7 mouse cellular contexts compared by ENCODE assay signal in the genomic region with DNA sequence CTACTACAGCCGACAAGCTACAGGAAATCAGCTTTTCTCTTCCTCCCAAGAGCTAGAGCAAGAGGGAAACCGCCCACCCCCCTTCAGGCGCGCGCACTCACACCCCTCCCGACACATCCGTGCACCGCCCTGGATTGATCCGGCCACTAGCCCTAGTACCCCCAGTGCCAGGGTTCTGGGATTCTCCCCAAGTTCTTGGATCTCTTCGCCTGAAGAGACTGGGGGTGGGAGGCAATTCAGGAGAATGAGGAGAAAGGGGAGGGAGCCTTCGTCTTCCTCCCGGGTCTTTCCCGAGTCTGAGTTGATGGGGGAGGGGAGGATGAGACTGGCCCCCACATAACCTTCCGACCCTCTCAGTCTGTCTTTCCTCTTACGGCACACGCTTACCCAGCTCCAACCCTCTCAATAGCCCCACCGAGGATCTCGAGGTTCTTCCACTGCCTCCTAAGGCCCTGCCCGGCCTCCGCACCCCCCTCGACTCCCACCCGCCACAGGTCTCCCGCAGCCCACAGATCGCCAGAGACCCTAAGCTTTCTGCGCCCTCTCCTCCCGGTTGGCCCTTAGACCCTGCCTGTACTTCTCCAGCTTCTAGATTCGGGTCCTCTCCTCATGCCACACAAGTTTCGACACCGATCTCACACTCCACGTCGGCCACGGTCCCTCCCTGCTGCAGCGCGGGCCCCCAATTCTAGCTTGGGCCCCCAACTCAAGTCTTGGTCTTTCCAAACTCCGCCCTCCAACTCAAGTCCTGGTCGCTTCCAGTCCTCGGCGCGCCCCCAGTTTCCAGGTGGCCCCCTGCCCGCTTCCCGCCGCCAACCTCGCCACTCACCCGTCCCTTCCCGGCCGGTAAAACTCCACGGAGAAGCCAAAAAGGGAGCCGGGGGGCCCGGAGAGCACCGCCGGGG. TPM values are rescaled to one million over a fixed set of nuclear protein-coding genes. Genes with fewer than 3 reads are reported as not detected.
A peak's percentile ranks its signal among the peaks of the same experiment; 100 is the strongest.
DNase-seq lines count a peak whose midpoint lies in the region; ATAC-seq and TF ChIP-seq lines count a peak whose summit lies in the region.

No protein-coding gene starts in this region.

- peak overlapping the region; percentile 89 for H3K4me2 ChIP-seq in heart, embryonic 13.5 days

- H3K9me3 ChIP-seq in heart, embryonic 13.5 days, result no peaks in the 10 kb centered on the region

- no peaks in the 10 kb centered on the region for H3K27me3 ChIP-seq in heart, embryonic 13.5 days (replicated peaks)

- TF ChIP-seq CTCF in cortical plate, adult 2 months (IDR thresholded peaks at IDR 0.05; ENCODE audit: extremely low read depth, insufficient read depth, low read length), result no peak

- peaks cover 15% of the 10 kb centered on the region; the same call in 1 of the 2 replicates for H3K36me3 ChIP-seq in heart, embryonic 13.5 days

- DNase-seq in NIH3T3 (ENCODE audit: low read depth), result peak; percentile 70
- DNase-seq in kidney, postnatal 14 days, result peak; percentile 66
- DNase-seq in mesoderm, embryonic 11.5 days (ENCODE audit: low read depth, low spot score), result peak; percentile 35
- DNase-seq in thymus, postnatal 0 days (ENCODE audit: low spot score), result peak; percentile 74
- DNase-seq in spleen, postnatal 14 days (ENCODE audit: low spot score in 2 of 2), result no peak

- no peaks in the 10 kb centered on the region for H3K4me1 ChIP-seq in cortical plate, adult 2 months (ENCODE audit: control insufficient read depth, insufficient read depth, low read length)
- peaks cover 77% of the 10 kb centered on the region for H3K4me1 ChIP-seq in heart, embryonic 13.5 days

- peak overlapping the region; percentile 29 for H3K4me3 ChIP-seq in cortical plate, adult 2 months (ENCODE audit: insufficient read depth, low read length)
- peak overlapping the region; percentile 95 for H3K4me3 ChIP-seq in heart, embryonic 13.5 days

- no peak overlapping the region for H3K27ac ChIP-seq in cortical plate, adult 2 months (ENCODE audit: insufficient read depth, low read length)
- H3K27ac ChIP-seq in heart, embryonic 13.5 days (replicated peaks), result peak overlapping the region; percentile 98

- ATAC-seq in heart, embryonic 13.5 days (ENCODE audit: extremely low read depth, insufficient number of reproducible peaks, low FRiP score, low TSS enrichment), result no peak

- WGBS in heart, embryonic 13.5 days, result under 1% methylated on average over 50 of the region's 51 CpGs

- no peak for TF ChIP-seq POLR2A in cortical plate, adult 2 months (IDR thresholded peaks at IDR 0.05; ENCODE audit: extremely low read depth, insufficient read depth, low read length)

- H3K9ac ChIP-seq in heart, embryonic 13.5 days, result peak overlapping the region; percentile 100

RNA-seq across cellular contexts. Expression of gene Itga5, which starts 0.8 kb away (rescaled TPM):
- 2.4 and 3.8 TPM in 2 replicates for polyA plus RNA-seq in cortical plate, adult 2 months (2012; rRNA removed)
- polyA plus RNA-seq in heart, embryonic 13.5 days (2015; fragmentation: Nextera tagmentation; extraction: Ambion mirVana), result 76.4 and 78.0 TPM in 2 replicates
- 9.6 and 10.5 TPM in 2 replicates for polyA plus RNA-seq in thymus, postnatal 0 days (2015; fragmentation: Nextera tagmentation; extraction: Ambion mirVana)

RNA-seq across cellular contexts. Expression of gene Zfp385a, which starts 25.8 kb away (rescaled TPM):
- 42.3 and 45.2 TPM in 2 replicates for polyA plus RNA-seq in cortical plate, adult 2 months (2012; rRNA removed)
- polyA plus RNA-seq in heart, embryonic 13.5 days (2015; fragmentation: Nextera tagmentation; extraction: Ambion mirVana), result 8.3 and 8.9 TPM in 2 replicates
- 5.0 and 6.0 TPM in 2 replicates for polyA plus RNA-seq in thymus, postnatal 0 days (2015; fragmentation: Nextera tagmentation; extraction: Ambion mirVana)

RNA-seq across cellular contexts. Expression of gene Gpr84, which starts 55.3 kb away (rescaled TPM):
- 0.98 and 1.2 TPM in 2 replicates for polyA plus RNA-seq in cortical plate, adult 2 months (2012; rRNA removed)
- 0.28 and 0.36 TPM in 2 replicates for polyA plus RNA-seq in heart, embryonic 13.5 days (2015; fragmentation: Nextera tagmentation; extraction: Ambion mirVana)
- polyA plus RNA-seq in thymus, postnatal 0 days (2015; fragmentation: Nextera tagmentation; extraction: Ambion mirVana), result 0.06 TPM in 1 of 2 replicates, not detected in the other

Comparison
In these comparisons a context has a peak if more than half of its experiments do, and no peak if none do; other contexts are left out.
1. DNase-seq: peak in NIH3T3 (single experiment), kidney, postnatal 14 days (single experiment), mesoderm, embryonic 11.5 days (single experiment) and thymus, postnatal 0 days (single experiment); none in spleen, postnatal 14 days (0 of 2).